Comparison of ENCODE assay signal across 16 mouse cellular contexts in the genomic region with DNA sequence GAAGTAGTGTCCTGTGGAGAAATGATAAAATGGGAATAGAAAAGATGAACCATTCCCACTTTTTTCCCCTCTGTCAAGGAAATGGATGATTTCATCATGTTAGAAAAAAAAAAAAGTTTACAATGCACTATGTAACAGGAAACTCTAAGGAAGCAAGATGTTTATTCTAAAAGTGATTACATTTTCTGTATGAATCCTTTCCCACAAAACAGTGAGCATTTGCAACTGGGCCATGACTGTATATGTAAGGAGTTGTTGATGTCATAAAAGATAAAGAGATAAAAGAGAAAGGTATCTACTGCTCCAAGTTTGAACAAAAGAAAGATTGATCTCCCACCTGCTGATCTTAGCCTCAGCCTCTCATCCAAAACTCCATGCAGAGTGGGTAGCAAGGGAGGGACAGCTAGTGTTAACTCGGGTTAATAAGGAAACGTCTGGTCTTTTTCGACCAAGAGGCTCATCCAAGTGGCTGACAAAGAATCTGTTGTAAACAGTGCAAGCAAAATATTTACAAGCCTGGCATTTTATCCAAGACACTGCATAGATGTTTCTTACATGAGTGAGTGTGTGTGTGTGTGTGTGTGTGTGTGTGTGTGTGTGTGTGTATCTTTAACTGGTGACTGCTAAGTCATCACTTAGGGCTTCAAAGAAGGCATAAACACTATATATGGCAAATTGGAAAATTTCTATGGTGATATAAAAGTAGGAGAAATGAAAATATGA.
"Had no signal": no experiment of that assay in that cellular context is flagged by ENCODE, and none has a peak within 500 bp of the region (broad histone marks: within the 10 kb centered on the region; RNA-seq: fewer than 3 reads in every experiment).

No protein-coding gene starts in this region.

- H3K27ac ChIP-seq: hindbrain, embryonic 13.5 days; hindbrain, postnatal 0 days; limb, embryonic 10.5 days; liver, embryonic 13.5 days; midbrain, embryonic 10.5 days; neural tube, embryonic 15.5 days had no signal

- DNase-seq: kidney, adult 11 months; kidney, adult 9 months; kidney, postnatal 10 days; kidney, postnatal 4 days; liver, embryonic 13.5 days; liver, postnatal 0 days; midbrain, embryonic 14.5 days; right cerebral cortex, postnatal 14 days; thymus, adult 18-20 months; thymus, postnatal 14 days had no signal

- H3K9ac ChIP-seq: hindbrain, embryonic 13.5 days; liver, embryonic 13.5 days; liver, postnatal 0 days; neural tube, embryonic 15.5 days had no signal

- H3K4me1 ChIP-seq: hindbrain, embryonic 13.5 days; limb, embryonic 10.5 days; liver, embryonic 13.5 days; neural tube, embryonic 15.5 days had no signal

- ATAC-seq: hindbrain, postnatal 0 days; liver, postnatal 0 days had no signal

- H3K36me3 ChIP-seq: hindbrain, embryonic 13.5 days; limb, embryonic 10.5 days; liver, embryonic 13.5 days; midbrain, embryonic 10.5 days; neural tube, embryonic 15.5 days had no signal

- H3K4me3 ChIP-seq: hindbrain, embryonic 13.5 days; limb, embryonic 10.5 days; liver, embryonic 13.5 days; midbrain, embryonic 10.5 days; myocyte; neural tube, embryonic 15.5 days had no signal

- H3K27me3 ChIP-seq: hindbrain, embryonic 13.5 days; liver, embryonic 13.5 days; neural tube, embryonic 15.5 days had no signal

- H3K9me3 ChIP-seq: hindbrain, embryonic 13.5 days; limb, embryonic 10.5 days; liver, embryonic 13.5 days; midbrain, embryonic 10.5 days; neural tube, embryonic 15.5 days had no signal

- H3K4me2 ChIP-seq: hindbrain, embryonic 13.5 days; liver, embryonic 13.5 days; neural tube, embryonic 15.5 days had no signal
